In the genomic region with DNA sequence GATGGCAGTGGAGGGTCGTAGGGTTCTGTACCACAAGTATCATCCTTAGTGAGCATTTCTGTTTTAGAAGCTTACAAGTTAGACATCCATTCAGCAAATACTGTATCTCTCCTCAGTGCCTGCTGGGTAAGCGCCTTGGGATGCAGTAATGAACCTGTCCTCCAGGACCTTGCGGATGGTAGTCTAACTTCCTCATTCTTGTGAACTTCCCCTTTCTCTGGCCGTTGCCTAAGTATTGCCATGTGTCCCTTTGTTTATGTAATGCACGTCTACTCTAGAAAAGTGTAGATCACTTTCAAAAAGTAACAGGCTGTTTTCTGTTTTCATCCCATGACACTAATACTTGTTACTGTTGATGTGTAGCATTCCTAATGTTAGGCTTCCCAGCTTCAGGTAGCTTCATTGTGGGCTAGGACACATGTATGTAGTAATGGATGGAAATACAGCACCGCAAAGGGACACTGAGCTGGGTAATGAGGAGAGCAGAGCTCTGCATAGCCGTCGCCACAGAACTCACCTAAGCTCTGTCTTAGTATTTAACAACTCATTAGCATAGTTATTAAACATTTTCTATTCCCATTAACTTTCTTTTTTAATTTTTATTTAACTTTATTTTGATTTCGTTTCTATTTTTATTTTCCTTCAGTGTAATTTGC, we compare ENCODE assay signal across 20 mouse cellular contexts. TPM values are rescaled to one million over a fixed set of nuclear protein-coding genes. Genes with fewer than 3 reads are reported as not detected.
DNase-seq lines count a peak whose midpoint lies in the region; ATAC-seq and TF ChIP-seq lines count a peak whose summit lies in the region.
"Had no signal": no experiment of that assay in that cellular context is flagged by ENCODE, and none has a peak within 500 bp of the region (broad histone marks: within the 10 kb centered on the region; RNA-seq: fewer than 3 reads in every experiment).

No protein-coding gene starts in this region.

- ATAC-seq in liver, embryonic 11.5 days (replicated peaks; ENCODE audit: low FRiP score), result peak; percentile 18; the same call in 1 of the 2 replicates
- peak; percentile 100 for ATAC-seq in G1E (ENCODE audit: extremely low read depth, insufficient number of reproducible peaks, low FRiP score, poor library complexity, severe bottlenecking)
- peak; percentile 99 to 100 for ATAC-seq in hematopoietic stem cell, adult 5-6 weeks (replicated peaks in 1 of 2; ENCODE audit: insufficient read depth in 1 of 2, low FRiP score in 2 of 2, low TSS enrichment in 1 of 2, low read depth in 1 of 2, poor library complexity in 2 of 2, severe bottlenecking in 2 of 2)
- peak; percentile 97 for ATAC-seq in monocyte, adult 5-6 weeks (replicated peaks; ENCODE audit: insufficient number of reproducible peaks, low FRiP score, low TSS enrichment, poor library complexity, severe bottlenecking)
- no peak for ATAC-seq in heart, embryonic 11.5 days (replicated peaks; ENCODE audit: insufficient number of reproducible peaks, low FRiP score, low TSS enrichment)
- ATAC-seq: forebrain, embryonic 16.5 days had no signal

- H3K9ac ChIP-seq in liver, embryonic 11.5 days (ENCODE audit: low read depth, low read length), result no peak overlapping the region
- H3K9ac ChIP-seq in heart, embryonic 11.5 days (ENCODE audit: low read depth, low read length), result no peak overlapping the region
- H3K9ac ChIP-seq: lung, embryonic 15.5 days; neural tube, embryonic 13.5 days; stomach, embryonic 15.5 days had no signal

- H3K4me2 ChIP-seq in liver, embryonic 11.5 days, result no peak overlapping the region
- H3K4me2 ChIP-seq in heart, embryonic 11.5 days, result no peak overlapping the region
- H3K4me2 ChIP-seq: lung, embryonic 15.5 days; neural tube, embryonic 13.5 days; stomach, embryonic 15.5 days had no signal

- H3K36me3 ChIP-seq in liver, embryonic 11.5 days (ENCODE audit: control insufficient read depth, insufficient read depth, low read length), result peaks cover 14% of the 10 kb centered on the region
- peaks cover 71% of the 10 kb centered on the region for H3K36me3 ChIP-seq in G1E (replicated peaks)
- H3K36me3 ChIP-seq in heart, embryonic 11.5 days (ENCODE audit: control insufficient read depth, insufficient read depth, low read length), result peaks cover 5% of the 10 kb centered on the region; the same call in 1 of the 2 replicates
- H3K36me3 ChIP-seq in forebrain, embryonic 10.5 days (replicated peaks), result peaks cover 44% of the 10 kb centered on the region
- H3K36me3 ChIP-seq: lung, embryonic 15.5 days had no signal

- H3K4me3 ChIP-seq in liver, embryonic 11.5 days (ENCODE audit: low read depth, low read length), result no peak overlapping the region
- H3K4me3 ChIP-seq in G1E (ENCODE audit: low read depth, low read length), result no peak overlapping the region; the same call in 1 of the 2 replicates
- no peak overlapping the region for H3K4me3 ChIP-seq in heart, embryonic 11.5 days (ENCODE audit: low read depth, low read length)
- no peak overlapping the region for H3K4me3 ChIP-seq in forebrain, embryonic 10.5 days
- H3K4me3 ChIP-seq: embryonic facial prominence, embryonic 10.5 days; lung, embryonic 15.5 days; midbrain, embryonic 10.5 days; neural tube, embryonic 13.5 days; stomach, embryonic 15.5 days had no signal

- no peaks in the 10 kb centered on the region for H3K27me3 ChIP-seq in liver, embryonic 11.5 days (replicated peaks; ENCODE audit: control insufficient read depth, insufficient read depth, low read length)
- no peaks in the 10 kb centered on the region for H3K27me3 ChIP-seq in G1E (ENCODE audit: insufficient read depth, low read length)
- no peaks in the 10 kb centered on the region for H3K27me3 ChIP-seq in heart, embryonic 11.5 days (ENCODE audit: control insufficient read depth, insufficient read depth, low read length)
- no peaks in the 10 kb centered on the region for H3K27me3 ChIP-seq in forebrain, embryonic 10.5 days (ENCODE audit: poor library complexity, severe bottlenecking)
- H3K27me3 ChIP-seq: lung, embryonic 15.5 days; neural tube, embryonic 13.5 days; stomach, embryonic 15.5 days had no signal

- no peak for DNase-seq in liver, embryonic 11.5 days (ENCODE audit: low spot score)
- DNase-seq in liver (no peak), G1E (ENCODE audit: low spot score) (peak; percentile 73), MN1 (ENCODE audit: low spot score) (no peak)
- no peak for DNase-seq in forebrain, embryonic 10.5 days (ENCODE audit: extremely low spot score, low spot score)
- DNase-seq: cerebellum, adult 11 months; cerebellum, postnatal 25 days; kidney, adult 2 months; kidney, postnatal 4 days; right cerebral cortex, postnatal 25 days; thymus, postnatal 14 days had no signal

- WGBS in liver, embryonic 11.5 days, result 77% methylated on average over 9 of the region's 9 CpGs
- WGBS in heart, embryonic 11.5 days (ENCODE audit: insufficient replicate concordance), result 88% methylated on average over 9 of the region's 9 CpGs
- WGBS in forebrain, embryonic 10.5 days, result 94% methylated on average over 9 of the region's 9 CpGs

- H3K4me1 ChIP-seq in liver, embryonic 11.5 days (replicated peaks; ENCODE audit: control insufficient read depth, insufficient read depth, low read length), result no peaks in the 10 kb centered on the region
- H3K4me1 ChIP-seq in G1E (ENCODE audit: insufficient read depth, low read depth, low read length), result peaks cover 24% of the 10 kb centered on the region
- no peaks in the 10 kb centered on the region for H3K4me1 ChIP-seq in heart, embryonic 11.5 days (ENCODE audit: control insufficient read depth, insufficient read depth, low read length)
- no peaks in the 10 kb centered on the region for H3K4me1 ChIP-seq in forebrain, embryonic 10.5 days
- H3K4me1 ChIP-seq: embryonic facial prominence, embryonic 10.5 days; lung, embryonic 15.5 days; midbrain, embryonic 10.5 days; neural tube, embryonic 13.5 days; stomach, embryonic 15.5 days had no signal

- H3K9me3 ChIP-seq in liver, embryonic 11.5 days (ENCODE audit: control insufficient read depth, low read length), result no peaks in the 10 kb centered on the region
- no peaks in the 10 kb centered on the region for H3K9me3 ChIP-seq in G1E (replicated peaks)
- no peaks in the 10 kb centered on the region for H3K9me3 ChIP-seq in heart, embryonic 11.5 days (replicated peaks; ENCODE audit: control insufficient read depth, low read length)
- H3K9me3 ChIP-seq in forebrain, embryonic 10.5 days, result no peaks in the 10 kb centered on the region
- H3K9me3 ChIP-seq: embryonic facial prominence, embryonic 10.5 days; lung, embryonic 15.5 days; midbrain, embryonic 10.5 days; neural tube, embryonic 13.5 days; stomach, embryonic 15.5 days had no signal

- H3K27ac ChIP-seq in liver, embryonic 11.5 days (ENCODE audit: low read depth, low read length), result no peak overlapping the region
- H3K27ac ChIP-seq in heart, embryonic 11.5 days (ENCODE audit: low read depth, low read length), result no peak overlapping the region
- H3K27ac ChIP-seq in forebrain, embryonic 10.5 days, result no peak overlapping the region
- H3K27ac ChIP-seq: embryonic facial prominence, embryonic 10.5 days; lung, embryonic 15.5 days; midbrain, embryonic 10.5 days; neural tube, embryonic 13.5 days; stomach, embryonic 15.5 days had no signal

- no peak for TF ChIP-seq CTCF in G1E (IDR thresholded peaks at IDR 0.05; ENCODE audit: low read depth, low read length)

RNA-seq across cellular contexts. Expression of a gene that starts 14.8 kb away (rescaled TPM):
- 49.3 and 50.6 TPM in 2 replicates for polyA plus RNA-seq in liver, embryonic 11.5 days (2014; fragmentation: Nextera tagmentation; extraction: Ambion mirVana)
- total RNA-seq in G1E (2014; fragmentation: Nextera tagmentation) (38.4 and 50.3 TPM in 2 replicates), G1E (2017) (54.7 and 56.9 TPM in 2 replicates)
- 1.7 and 1.8 TPM in 2 replicates for polyA plus RNA-seq in G1E (2012)
- total RNA-seq in hematopoietic stem cell, adult 5-6 weeks (2017), result 63.8 and 127 TPM in 2 replicates
- total RNA-seq in monocyte, adult 5-6 weeks (2017), result 29.4 to 35.9 TPM (median 30.0 TPM) in 3 replicates
- polyA plus RNA-seq in heart, embryonic 11.5 days (2014; fragmentation: Nextera tagmentation; extraction: Ambion mirVana), result 20.0 and 22.0 TPM in 2 replicates
- polyA plus RNA-seq in forebrain, embryonic 10.5 days (2016; fragmentation: Nextera tagmentation; extraction: Ambion mirVana), result 35.1 and 36.4 TPM in 2 replicates
